Mouse (Mus musculus) heart, embryonic 16.5 days (tissue): Measurements from ENCODE around the gene Ints7. TPM values are rescaled to one million over a fixed set of nuclear protein-coding genes. Genes with fewer than 3 reads are reported as not detected.

Source experiments
- ATAC-seq: fragments of 200-750 bp; cut with Nextera tagmentation; replicated peaks from 2 replicates; pipeline ENCODE4 v1.8.0; 2017; ENCODE audit warnings: moderate number of reproducible peaks; ENCODE audit not compliant: insufficient read depth, low FRiP score; ENCODE audit errors: extremely low read depth
- H3K27ac ChIP-seq: fragments of 300-500 bp; sonication (generic); 2 replicates; pipeline ENCODE4 v1.5.1; 2014; ENCODE audit warnings: mild to moderate bottlenecking, low read length, control low read depth, moderate library complexity
- H3K27me3 ChIP-seq: fragments of 300-500 bp; sonication (generic); 2 replicates; pipeline ENCODE4 v1.6.1; 2014; ENCODE audit warnings: low read length, mixed read lengths; ENCODE audit not compliant: control insufficient read depth, insufficient read depth
- H3K36me3 ChIP-seq: fragments of 300-500 bp; sonication (generic); 2 replicates; pipeline ENCODE4 v1.6.1; 2014; ENCODE audit not compliant: control insufficient read depth, insufficient read depth
- H3K4me1 ChIP-seq: fragments of 300-500 bp; sonication (generic); 2 replicates; pipeline ENCODE4 v1.6.1; 2014; ENCODE audit warnings: low read length, mixed read lengths; ENCODE audit not compliant: control insufficient read depth, insufficient read depth
- H3K4me2 ChIP-seq: fragments of 300-500 bp; sonication (generic); 2 replicates; pipeline ENCODE4 v1.6.1; 2014; ENCODE audit warnings: low read depth, mild to moderate bottlenecking, control low read depth, low read length
- H3K4me3 ChIP-seq: fragments of 300-500 bp; sonication (generic); 2 replicates; pipeline ENCODE4 v1.5.1; 2014; ENCODE audit warnings: mild to moderate bottlenecking, control low read depth, low read length
- H3K9ac ChIP-seq: fragments of 300-500 bp; sonication (generic); 2 replicates; pipeline ENCODE4 v1.6.1; 2014; ENCODE audit warnings: low read length, control low read depth
- H3K9me3 ChIP-seq: fragments of 300-500 bp; sonication (generic); replicated peaks from 2 replicates; pipeline ENCODE4 v1.6.1; 2016; ENCODE audit warnings: low read length; ENCODE audit not compliant: control insufficient read depth
- WGBS: fragments of 180-500 bp; shearing (Covaris S2); extraction: QIAGEN DNeasy Blood & Tissue Kit; methylation state at CpG from one replicate; pipeline ENCODE4 v1.1.7; 2014; 5-methylcytosine and 5-hydroxymethylcytosine counted together
- polyA plus RNA-seq: library from polyadenylated mRNA; unstranded; fragments of >200 nt; fragmentation: Nextera tagmentation; extraction: Ambion mirVana; gene quantifications from 2 replicates; pipeline ENCODE4 v1.2.1, GENCODE M21; 2015

Gene Ints7
- polyA plus RNA-seq, 1 experiment from 2014 or later: 35.4 TPM

GRCm38 (mm10) chr1:191618067-191618766 lies 42.8 kb downstream of the Ints7 start:
- Histone ChIP-seq H3K4me2 (no peak overlapping the region), H3K27me3 (no peaks in the 10 kb centered on the region), H3K27ac (peak overlapping the region; percentile 64), H3K36me3 (peaks cover 73% of the 10 kb centered on the region), H3K9ac (no peak overlapping the region), H3K9me3 (no peaks in the 10 kb centered on the region), H3K4me1 (peaks cover 11% of the 10 kb centered on the region), H3K4me3 (no peak overlapping the region)
- ATAC-seq: no peak
- WGBS: 68% methylated on average over 12 of the region's 12 CpGs

DNA sequence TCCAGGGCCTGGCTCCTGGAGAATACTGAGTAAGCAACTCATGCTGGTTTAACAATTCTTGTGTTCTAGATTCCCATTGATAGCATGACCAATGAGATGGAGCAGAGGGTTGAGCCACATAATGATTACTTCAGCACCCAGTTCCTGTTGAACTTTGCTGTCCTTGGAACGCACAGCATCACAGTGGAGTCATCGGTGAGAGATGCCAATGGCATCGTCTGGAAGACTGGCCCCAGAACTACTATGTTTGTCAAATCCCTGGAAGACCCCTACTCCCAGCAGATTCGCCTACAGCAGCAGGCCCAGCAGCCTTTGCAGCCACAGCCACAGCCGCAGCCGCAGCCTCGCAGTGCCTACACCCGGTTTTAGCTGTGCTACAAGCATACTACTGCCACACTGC lies 45.7 kb downstream of the Ints7 start:
- Histone ChIP-seq H3K9ac (no peak overlapping the region), H3K4me3 (no peak overlapping the region), H3K27me3 (no peaks in the 10 kb centered on the region), H3K9me3 (no peaks in the 10 kb centered on the region), H3K4me1 (peaks cover 27% of the 10 kb centered on the region), H3K4me2 (no peak overlapping the region), H3K36me3 (peaks cover 51% of the 10 kb centered on the region), H3K27ac (no peak overlapping the region)
- 91% methylated on average over 8 of the region's 8 CpGs for WGBS
- no peak for ATAC-seq

DNA sequence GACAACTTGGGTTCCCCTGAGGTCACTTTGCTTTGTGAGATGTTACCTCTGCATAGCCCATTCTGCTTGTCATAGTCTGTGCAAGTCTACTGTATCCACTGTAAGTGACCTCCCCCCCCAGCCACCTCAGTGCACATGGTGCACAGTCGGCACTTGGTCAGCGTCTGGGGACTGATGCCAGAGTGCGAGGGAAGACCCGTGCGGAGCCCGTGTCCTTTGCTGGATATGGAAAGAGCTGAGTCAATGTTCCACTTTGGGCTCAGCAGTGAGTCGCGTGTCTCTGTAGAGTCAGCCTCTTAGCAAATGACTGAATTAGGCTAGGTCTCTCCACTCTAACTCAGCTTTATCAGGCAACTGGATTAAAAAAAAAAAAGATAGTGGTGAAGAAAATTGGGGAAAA lies 47.4 kb downstream of the Ints7 start:
- H3K9me3 ChIP-seq: no peaks in the 10 kb centered on the region
- peaks cover 39% of the 10 kb centered on the region for H3K36me3 ChIP-seq
- no peaks in the 10 kb centered on the region for H3K27me3 ChIP-seq
- H3K4me1 ChIP-seq: peaks cover 28% of the 10 kb centered on the region
- 0 out of 2 replicates have a peak overlapping the region, but pooled peaks have one; percentile 12 for H3K27ac ChIP-seq
- no peak overlapping the region for H3K4me2 ChIP-seq
- no peak overlapping the region for H3K9ac ChIP-seq
- H3K4me3 ChIP-seq: no peak overlapping the region
- 52% methylated on average over 8 of the region's 8 CpGs for WGBS
- ATAC-seq: peak; percentile 85

GRCm38 (mm10) chr1:191624492-191624891 lies 49.1 kb downstream of the Ints7 start:
- no peak for ATAC-seq
- 66% methylated on average over 6 of the region's 6 CpGs for WGBS

GRCm38 (mm10) chr1:191625026-191625425 lies 49.6 kb downstream of the Ints7 start:
- H3K27me3 ChIP-seq: no peaks in the 10 kb centered on the region
- peaks cover 23% of the 10 kb centered on the region for H3K4me1 ChIP-seq
- H3K9ac ChIP-seq: no peak overlapping the region
- H3K27ac ChIP-seq: peak overlapping the region; percentile 38; the same call in 1 of the 2 replicates
- no peak overlapping the region for H3K4me2 ChIP-seq
- peak; percentile 33; the same call in 1 of the 2 replicates for ATAC-seq
- no peak overlapping the region for H3K4me3 ChIP-seq
- H3K9me3 ChIP-seq: no peaks in the 10 kb centered on the region
- peaks cover 25% of the 10 kb centered on the region for H3K36me3 ChIP-seq
- WGBS: 27% methylated on average over 6 of the region's 6 CpGs

More at GRCm38 (mm10) chr1:191624492-191624891, 49.1 kb downstream of the Ints7 start:
- no peak overlapping the region for H3K27ac ChIP-seq
- H3K4me3 ChIP-seq: no peak overlapping the region
- H3K36me3 ChIP-seq: peaks cover 30% of the 10 kb centered on the region
- peaks cover 23% of the 10 kb centered on the region for H3K4me1 ChIP-seq
- H3K9ac ChIP-seq: no peak overlapping the region
- no peak overlapping the region for H3K4me2 ChIP-seq
- H3K9me3 ChIP-seq: no peaks in the 10 kb centered on the region
- H3K27me3 ChIP-seq: no peaks in the 10 kb centered on the region

GRCm38 (mm10) chr1:191625620-191626019 lies 50.2 kb downstream of the Ints7 start:
- H3K9me3 ChIP-seq: no peaks in the 10 kb centered on the region
- no peak overlapping the region for H3K4me3 ChIP-seq
- 25% methylated on average over 4 of the region's 4 CpGs for WGBS
- H3K9ac ChIP-seq: no peak overlapping the region
- peaks cover 23% of the 10 kb centered on the region for H3K4me1 ChIP-seq
- no peak overlapping the region for H3K4me2 ChIP-seq
- H3K27ac ChIP-seq: peak overlapping the region; percentile 38
- H3K27me3 ChIP-seq: no peaks in the 10 kb centered on the region
- ATAC-seq: peak; percentile 30; the same call in 1 of the 2 replicates
- H3K36me3 ChIP-seq: peaks cover 20% of the 10 kb centered on the region

- no peak overlapping the region for H3K9ac ChIP-seq
- H3K36me3 ChIP-seq: no peaks in the 10 kb centered on the region
- H3K9me3 ChIP-seq: no peaks in the 10 kb centered on the region
- H3K27me3 ChIP-seq: no peaks in the 10 kb centered on the region
- H3K27ac ChIP-seq: no peak overlapping the region
- ATAC-seq: no peak
- 54% methylated on average over 11 of the region's 11 CpGs for WGBS
- H3K4me3 ChIP-seq: no peak overlapping the region
- no peak overlapping the region for H3K4me2 ChIP-seq
- H3K4me1 ChIP-seq: peaks cover 17% of the 10 kb centered on the region
These were observed 53.2 kb downstream of the Ints7 start for GRCm38 (mm10) chr1:191628457-191629169.

DNA sequence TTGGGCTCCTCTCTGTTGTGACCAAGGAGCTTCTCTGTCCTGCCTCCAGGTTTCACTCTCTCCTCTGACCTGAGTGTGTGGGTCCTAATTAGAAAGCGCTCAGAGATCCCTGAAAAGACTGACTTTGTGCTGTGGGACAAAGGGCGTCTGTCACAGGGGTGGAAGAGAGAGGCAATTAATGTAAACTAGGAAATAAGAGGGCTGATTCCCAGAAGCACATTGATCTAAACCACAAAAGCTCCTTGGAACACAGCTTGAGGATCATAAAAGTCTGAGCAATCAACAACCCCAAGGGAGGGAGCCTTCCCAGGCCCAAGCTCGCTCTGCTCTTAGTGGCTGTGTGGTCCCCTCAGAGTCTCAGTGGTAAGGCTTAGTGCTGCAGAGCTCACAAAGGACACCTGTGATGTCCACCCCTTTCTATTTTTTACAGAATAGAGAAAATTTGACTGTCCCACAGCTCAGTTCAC lies 53.8 kb downstream of the Ints7 start:
- no peaks in the 10 kb centered on the region for H3K36me3 ChIP-seq
- no peak overlapping the region for H3K4me3 ChIP-seq
- H3K27me3 ChIP-seq: no peaks in the 10 kb centered on the region
- no peak overlapping the region for H3K27ac ChIP-seq
- H3K4me2 ChIP-seq: no peak overlapping the region
- H3K4me1 ChIP-seq: peaks cover 17% of the 10 kb centered on the region
- no peak for ATAC-seq
- WGBS: 74% methylated on average over 3 of the region's 3 CpGs
- no peaks in the 10 kb centered on the region for H3K9me3 ChIP-seq
- no peak overlapping the region for H3K9ac ChIP-seq

GRCm38 (mm10) chr1:191632511-191633095 lies 57.2 kb downstream of the Ints7 start:
- WGBS: 70% methylated on average over 6 of the region's 6 CpGs
- H3K9ac ChIP-seq: no peak overlapping the region
- no peak for ATAC-seq
- H3K4me1 ChIP-seq: no peaks in the 10 kb centered on the region
- no peak overlapping the region for H3K4me2 ChIP-seq
- no peaks in the 10 kb centered on the region for H3K27me3 ChIP-seq
- H3K36me3 ChIP-seq: no peaks in the 10 kb centered on the region
- no peak overlapping the region for H3K4me3 ChIP-seq
- H3K9me3 ChIP-seq: no peaks in the 10 kb centered on the region
- no peak overlapping the region for H3K27ac ChIP-seq
